14 mouse cellular contexts compared by ENCODE assay signal in the genomic region with DNA sequence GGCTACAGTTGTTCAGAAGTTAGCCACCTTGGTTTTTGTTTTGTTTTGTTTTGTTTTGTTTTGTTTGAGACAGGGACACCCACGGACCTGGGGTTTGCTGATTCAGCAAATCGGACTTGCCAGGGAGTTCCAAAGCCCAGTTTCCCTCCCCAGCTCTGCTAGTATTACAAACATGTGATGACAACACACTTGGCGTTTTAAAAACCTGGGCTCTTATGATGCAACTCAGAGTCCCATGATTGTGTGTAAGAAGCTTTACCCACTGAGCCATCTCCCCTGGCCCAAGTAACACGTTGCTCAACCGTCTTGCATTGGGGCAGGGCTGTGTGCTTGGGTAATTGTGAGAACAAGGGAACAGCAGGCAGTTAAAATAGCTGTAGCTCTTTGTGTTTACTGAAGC.
A peak's percentile ranks its signal among the peaks of the same experiment; 100 is the strongest.
DNase-seq lines count a peak whose midpoint lies in the region; TF ChIP-seq lines count a peak whose summit lies in the region.
"Had no signal": no experiment of that assay in that cellular context is flagged by ENCODE, and none has a peak within 500 bp of the region (broad histone marks: within the 10 kb centered on the region; RNA-seq: fewer than 3 reads in every experiment).

No protein-coding gene starts in this region.

- peak; percentile 33 to 51 for DNase-seq in lung, adult 18-20 months
- DNase-seq in lung, adult 2 months: no peak
- peak; percentile 73 for DNase-seq in lung, postnatal 36 days
- DNase-seq in kidney, adult 2 months: no peak
- DNase-seq in right cerebral cortex, adult 18-20 months: no peak
- no peak for DNase-seq in cerebellum, adult 8-10 months
- DNase-seq: cerebellum, adult 2 months; heart, postnatal 4 days; thymus, adult 2 months had no signal

- H3K27ac ChIP-seq in bone marrow macrophage, adult 2 months (ENCODE audit: insufficient read depth, low read depth, low read length): peak overlapping the region; percentile 43
- no peak overlapping the region for H3K27ac ChIP-seq in kidney, adult 2 months (ENCODE audit: insufficient read depth, low read depth, low read length)
- H3K27ac ChIP-seq: layer of hippocampus, adult 2 months; limb, embryonic 13.5 days; neural tube, embryonic 15.5 days had no signal

- 66% methylated on average over 5 of the region's 5 CpGs for WGBS in lung, adult 2 months
- 72% methylated on average over 5 of the region's 5 CpGs for WGBS in kidney, adult 2 months

- no peak for TF ChIP-seq CTCF in lung, adult 2 months (IDR thresholded peaks at IDR 0.05; ENCODE audit: insufficient read depth, low read length)
- TF ChIP-seq CTCF in bone marrow macrophage, adult 2 months (IDR thresholded peaks at IDR 0.05; ENCODE audit: low read depth, low read length): no peak
- no peak for TF ChIP-seq CTCF in kidney, adult 2 months (conservative IDR thresholded peaks at IDR 0.05; ENCODE audit: insufficient read depth, insufficient read length, low read depth, low read length)

- 0 out of 2 replicates have a peak, but pooled peaks cover 3% of the 10 kb centered on the region for H3K4me1 ChIP-seq in lung, adult 2 months (ENCODE audit: control insufficient read depth, insufficient read depth, low read length)
- peaks cover 19% of the 10 kb centered on the region for H3K4me1 ChIP-seq in bone marrow macrophage, adult 2 months (ENCODE audit: control insufficient read depth, insufficient read depth, low read length)
- H3K4me1 ChIP-seq in kidney, adult 2 months (ENCODE audit: control insufficient read depth, insufficient read depth, low read length): peaks cover 12% of the 10 kb centered on the region; the same call in 1 of the 2 replicates
- H3K4me1 ChIP-seq: heart, embryonic 12.5 days; neural tube, embryonic 15.5 days had no signal

- H3K4me3 ChIP-seq in lung, adult 2 months (replicated peaks; ENCODE audit: extremely low read depth, low read depth, low read length): no peak overlapping the region
- H3K4me3 ChIP-seq in bone marrow macrophage, adult 2 months (ENCODE audit: insufficient read depth, low read length): no peak overlapping the region
- no peak overlapping the region for H3K4me3 ChIP-seq in kidney, adult 2 months (ENCODE audit: insufficient read depth, low read depth, low read length)
- H3K4me3 ChIP-seq: heart, embryonic 12.5 days; layer of hippocampus, adult 2 months; limb, embryonic 13.5 days; neural tube, embryonic 15.5 days had no signal

- no peak for TF ChIP-seq POLR2A in lung, adult 2 months (IDR thresholded peaks at IDR 0.05; ENCODE audit: borderline replicate concordance, extremely low read depth, low read depth, low read length)
- TF ChIP-seq POLR2A in bone marrow macrophage, adult 2 months (IDR thresholded peaks at IDR 0.05; ENCODE audit: borderline replicate concordance, low read depth, low read length): no peak
- no peak for TF ChIP-seq POLR2A in kidney, adult 2 months (IDR thresholded peaks at IDR 0.05; ENCODE audit: low read depth, low read length)

- H3K36me3 ChIP-seq in kidney, adult 2 months (ENCODE audit: control insufficient read depth, insufficient read depth, low read length): no peaks in the 10 kb centered on the region
- H3K36me3 ChIP-seq: heart, embryonic 12.5 days; limb, embryonic 13.5 days; neural tube, embryonic 15.5 days had no signal

- H3K27me3 ChIP-seq in kidney, adult 2 months (replicated peaks; ENCODE audit: control insufficient read depth, insufficient read depth, low read length): no peaks in the 10 kb centered on the region
- H3K27me3 ChIP-seq: heart, embryonic 12.5 days; limb, embryonic 13.5 days; neural tube, embryonic 15.5 days had no signal

Comparison
In these comparisons a context has a peak if more than half of its experiments do, and no peak if none do; other contexts are left out.
1. DNase-seq: peak in lung, adult 18-20 months (2 of 2) and lung, postnatal 36 days (single experiment); none in lung, adult 2 months (single experiment), kidney, adult 2 months (single experiment), right cerebral cortex, adult 18-20 months (single experiment) and cerebellum, adult 8-10 months (single experiment).